Mouse (Mus musculus) ES-E14 (cell line): Measurements from ENCODE around the gene Itgb3. TPM values are rescaled to one million over a fixed set of nuclear protein-coding genes. Genes with fewer than 3 reads are reported as not detected.
A peak's percentile ranks its signal among the peaks of the same experiment; 100 is the strongest.

Source experiments
- DNase-seq: peaks from one replicate; pipeline ENCODE4 v3.0.0-alpha.2; 2013; ENCODE audit warnings: low read depth, low spot score
- H3K27ac ChIP-seq: 2 replicates; pipeline ENCODE4 v1.5.1; 2012; ENCODE audit warnings: low read depth, mild to moderate bottlenecking, low read length, moderate library complexity, mixed read lengths; ENCODE audit not compliant: poor library complexity, insufficient read depth, severe bottlenecking
- H3K36me3 ChIP-seq: 2 replicates; pipeline ENCODE4 v1.6.1; 2012; ENCODE audit warnings: mild to moderate bottlenecking, low read length, moderate library complexity, mixed read lengths; ENCODE audit not compliant: control insufficient read depth, poor library complexity, insufficient read depth, severe bottlenecking
- H3K4me1 ChIP-seq, 2 experiments: fragments of 150-350 bp in 1 of 2; sonication (generic) in 1 of 2; 2 replicates each; pipeline ENCODE4 v1.6.1; 2012; ENCODE audit warnings: low read length in 2 of 2, mild to moderate bottlenecking in 1 of 2, mixed read lengths in 1 of 2; ENCODE audit not compliant: control insufficient read depth in 2 of 2, insufficient read depth in 2 of 2, poor library complexity in 1 of 2
- H3K4me3 ChIP-seq, 2 experiments: fragments of 150-350 bp in 1 of 2; sonication (generic) in 1 of 2; 2 replicates each; pipeline ENCODE4 v1.5.1; 2012; ENCODE audit warnings: low read length in 2 of 2, low read depth in 1 of 2, mild to moderate bottlenecking in 1 of 2, mixed read lengths in 1 of 2; ENCODE audit not compliant: insufficient read depth in 1 of 2, poor library complexity in 1 of 2, severe bottlenecking in 1 of 2
- H3K9ac ChIP-seq: 2 replicates; pipeline ENCODE4 v1.6.1; 2012; ENCODE audit warnings: low read depth, mild to moderate bottlenecking, low read length, mixed read lengths; ENCODE audit not compliant: poor library complexity, insufficient read depth, severe bottlenecking
- H3K9me3 ChIP-seq: fragments of 150-350 bp; sonication (generic); 2 replicates; pipeline ENCODE4 v1.6.1; 2012; ENCODE audit warnings: low read depth, mild to moderate bottlenecking, low read length; ENCODE audit not compliant: control insufficient read depth, insufficient read depth
- CHD2 ChIP-seq: IDR thresholded peaks from 2 replicates; pipeline ENCODE4 v1.6.1; 2014; ENCODE audit warnings: mild to moderate bottlenecking, low read depth, low read length, inconsistent platforms
- HCFC1 ChIP-seq: IDR thresholded peaks from 2 replicates; pipeline ENCODE4 v1.6.1; 2012; ENCODE audit warnings: low read length, inconsistent platforms, borderline replicate concordance; ENCODE audit not compliant: insufficient read depth
- MAFK ChIP-seq: IDR thresholded peaks from 2 replicates; pipeline ENCODE4 v1.6.1; 2014; ENCODE audit warnings: mild to moderate bottlenecking, low read depth, low read length, inconsistent platforms; ENCODE audit not compliant: insufficient read depth
- ZC3H11A ChIP-seq: IDR thresholded peaks from 2 replicates; pipeline ENCODE4 v1.6.1; 2012; ENCODE audit warnings: low read depth, mild to moderate bottlenecking, inconsistent platforms, low read length, borderline replicate concordance
- ZNF384 ChIP-seq: IDR thresholded peaks from 2 replicates; pipeline ENCODE4 v1.6.1; 2012; ENCODE audit warnings: low read depth, low read length, inconsistent platforms
- in situ Hi-C, 2 experiments: fragments of 600-800 bp; cut with MboI; formaldehyde crosslinking; loops; one replicate each; pipeline ENCODE4 v1.15.1; 2025; ENCODE audit warnings: low sequenced_read_pairs in 2 of 2, inconsistent platforms in 1 of 2; ENCODE audit not compliant: unreplicated experiment in 2 of 2
- total RNA-seq: library from RNA; depleted of rRNA; stranded (reverse); fragments of 300-350 nt; gene quantifications from 2 replicates; pipeline ENCODE4 v1.2.3, GENCODE M21; 2012

The Itgb3 gene
- total RNA-seq, 1 experiment: 7.7 TPM

- Histone ChIP-seq H3K9me3 (no peaks in the 10 kb centered on the region), H3K9ac (no peak overlapping the region), H3K36me3 (no peaks in the 10 kb centered on the region), H3K4me3 (no peak overlapping the region), H3K27ac (no peak overlapping the region), H3K4me1 (peaks cover 2 to 12% of the 10 kb centered on the region in 2 experiments; a peak in 3 of 4 replicates)
- TF ChIP-seq MAFK (no peak), ZNF384 (no peak), HCFC1 (no peak), CHD2 (no peak), ZC3H11A (no peak)
- in situ Hi-C loops: no loop called here
- no peak for DNase-seq
Measured at GRCm38 (mm10) chr11:104582630-104583364, 25.0 kb upstream of the Itgb3 start.

- H3K9ac ChIP-seq: no peak overlapping the region
- H3K27ac ChIP-seq: no peak overlapping the region
- peaks cover 2 to 12% of the 10 kb centered on the region in 2 experiments; a peak in 3 of 4 replicates for H3K4me1 ChIP-seq
- peak; percentile 50 for DNase-seq
- no peak for TF ChIP-seq ZC3H11A
- no peak for TF ChIP-seq CHD2
- no peak for TF ChIP-seq MAFK
- TF ChIP-seq HCFC1: no peak
- TF ChIP-seq ZNF384: no peak
- H3K36me3 ChIP-seq: no peaks in the 10 kb centered on the region
- H3K9me3 ChIP-seq: no peaks in the 10 kb centered on the region
- in situ Hi-C loops: no loop called here
- no peak overlapping the region for H3K4me3 ChIP-seq
Measured at GRCm38 (mm10) chr11:104585495-104585894, 22.3 kb upstream of the Itgb3 start.

- H3K4me1 ChIP-seq: peaks cover 0 to 12% of the 10 kb centered on the region in 2 experiments; a peak in 2 of 4 replicates
- H3K27ac ChIP-seq: no peak overlapping the region
- H3K36me3 ChIP-seq: no peaks in the 10 kb centered on the region
- TF ChIP-seq CHD2 (no peak), ZC3H11A (no peak), ZNF384 (no peak), HCFC1 (no peak), MAFK (no peak)
- H3K4me3 ChIP-seq: no peak overlapping the region
- in situ Hi-C loops: no loop called here
- no peak for DNase-seq
- H3K9ac ChIP-seq: no peak overlapping the region
- no peaks in the 10 kb centered on the region for H3K9me3 ChIP-seq
Measured at GRCm38 (mm10) chr11:104587904-104588303, 19.9 kb upstream of the Itgb3 start.

DNA sequence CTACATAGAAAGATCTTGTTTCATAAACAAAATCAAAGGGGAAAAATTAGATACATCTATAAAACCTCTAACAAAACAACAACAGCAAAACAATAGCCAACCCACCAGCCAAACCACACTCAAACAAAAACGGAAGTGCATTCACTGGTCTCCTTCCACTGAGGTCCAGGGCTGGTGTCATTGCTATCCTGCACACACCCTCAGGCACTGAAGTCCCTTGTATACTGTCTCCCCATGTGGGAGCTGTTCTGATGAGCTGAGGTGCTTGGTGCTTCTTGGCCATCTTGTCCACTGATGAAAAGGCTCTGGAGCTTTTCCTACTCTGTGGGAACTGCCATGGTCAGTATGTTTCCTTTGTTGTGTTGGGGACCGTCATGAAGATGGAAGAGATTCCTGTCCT is 19.3 kb upstream of the Itgb3 start:
- Histone ChIP-seq H3K9ac (no peak overlapping the region), H3K4me3 (no peak overlapping the region), H3K36me3 (no peaks in the 10 kb centered on the region), H3K27ac (no peak overlapping the region), H3K9me3 (no peaks in the 10 kb centered on the region), H3K4me1 (peaks cover 0 to 8% of the 10 kb centered on the region in 2 experiments; a peak in 2 of 4 replicates)
- TF ChIP-seq CHD2: no peak
- no peak for TF ChIP-seq MAFK
- TF ChIP-seq ZNF384: no peak
- TF ChIP-seq ZC3H11A: no peak
- TF ChIP-seq HCFC1: no peak
- in situ Hi-C loops: no loop called here
- DNase-seq: no peak
